Mouse (Mus musculus) gastrocnemius, adult 18-20 months (tissue): ENCODE results near the gene 4833420G17Rik. TPM values are rescaled to one million over a fixed set of nuclear protein-coding genes. Genes with fewer than 3 reads are reported as not detected.

Experiments used
- total RNA-seq, 2 experiments: library from RNA; stranded (reverse); gene quantifications; 2 replicates each; pipeline ENCODE4 v1.2.3; 2021

The 4833420G17Rik gene
- total RNA-seq, 2 experiments from 2014 or later: 4.3 to 7.0 TPM

Other genes with a start within 250 kb of the 4833420G17Rik start
- gene Paip1, start 34.2 kb upstream of the 4833420G17Rik start, total RNA-seq: 100 to 1,000 TPM in 1 of 2 experiments, 10 to 100 TPM in 1; 98.9 to 103 TPM
- 10 to 100 TPM; 14.5 to 29.4 TPM for gene Tmem267, start 25.3 kb downstream of the 4833420G17Rik start, total RNA-seq
- gene 3110070M22Rik, start 25.6 kb downstream of the 4833420G17Rik start, total RNA-seq: under 1 TPM; 0.47 to 0.62 TPM
- gene Ccl28, start 161.1 kb downstream of the 4833420G17Rik start, total RNA-seq: under 1 TPM; 0.48 to 0.71 TPM
- gene Hmgcs1, start 227.6 kb downstream of the 4833420G17Rik start, total RNA-seq: 10 to 100 TPM; 23.7 to 26.7 TPM